Mouse (Mus musculus) natural killer cell, adult 2 months (primary cell): ENCODE results near the gene D630045J12Rik.

ENCODE experiments used
- DNase-seq, 2 experiments: peaks; one replicate each; pipeline ENCODE4 v3.0.0; 2022; ENCODE audit warnings: low spot score in 2 of 2

D630045J12Rik gene

GRCm38 (mm10) chr6:38253736-38254641, at the start of gene D630045J12Rik:
TSS of gene D630045J12Rik (minus strand) at chr6:38254009.
- peak in 1 of 2 experiments; percentile 20 for DNase-seq

GRCm38 (mm10) chr6:38298761-38299401, 45.1 kb upstream of the D630045J12Rik start, which contains the start of gene Zc3hav1l:
TSS of gene Zc3hav1l (minus strand) at chr6:38299259.
- peak; percentile 7 to 26 for DNase-seq

- DNase-seq: no peak
Observed at GRCm38 (mm10) chr6:38298246-38298635, 44.4 kb upstream of the D630045J12Rik start.

GRCm38 (mm10) chr6:38297580-38298245, 43.9 kb upstream of the D630045J12Rik start:
- no peak for DNase-seq

GRCm38 (mm10) chr6:38293708-38294107, 39.9 kb upstream of the D630045J12Rik start:
- DNase-seq: no peak

GRCm38 (mm10) chr6:38292871-38293646, 39.2 kb upstream of the D630045J12Rik start:
- no peak for DNase-seq

- no peak for DNase-seq
Observed at GRCm38 (mm10) chr6:38284422-38284821, 30.6 kb upstream of the D630045J12Rik start.

- no peak for DNase-seq
Observed at GRCm38 (mm10) chr6:38264466-38264865, 10.7 kb upstream of the D630045J12Rik start.

GRCm38 (mm10) chr6:38263393-38264159, 9.8 kb upstream of the D630045J12Rik start:
- DNase-seq: no peak

- DNase-seq: no peak
Observed at GRCm38 (mm10) chr6:38261877-38262276, 8.1 kb upstream of the D630045J12Rik start.

GRCm38 (mm10) chr6:38257506-38257905, 3.7 kb upstream of the D630045J12Rik start:
- DNase-seq: no peak

- no peak for DNase-seq
Observed at GRCm38 (mm10) chr6:38256793-38257192, 3.0 kb upstream of the D630045J12Rik start.

- no peak for DNase-seq
Observed at GRCm38 (mm10) chr6:38255794-38256193, 2.0 kb upstream of the D630045J12Rik start.

GRCm38 (mm10) chr6:38252766-38253735, 758 bp downstream of the D630045J12Rik start:
- no peak for DNase-seq

- no peak for DNase-seq
Observed at GRCm38 (mm10) chr6:38252139-38252538, 1.7 kb downstream of the D630045J12Rik start.

GRCm38 (mm10) chr6:38251464-38251863, 2.3 kb downstream of the D630045J12Rik start:
- DNase-seq: no peak

GRCm38 (mm10) chr6:38247362-38247761, 6.4 kb downstream of the D630045J12Rik start:
- DNase-seq: no peak

- no peak for DNase-seq
Observed at GRCm38 (mm10) chr6:38244806-38245205, 9.0 kb downstream of the D630045J12Rik start.

- no peak for DNase-seq
Observed at GRCm38 (mm10) chr6:38244167-38244566, 9.6 kb downstream of the D630045J12Rik start.
